Mouse (Mus musculus): ENCODE data around the gene Pld2.

DNA sequence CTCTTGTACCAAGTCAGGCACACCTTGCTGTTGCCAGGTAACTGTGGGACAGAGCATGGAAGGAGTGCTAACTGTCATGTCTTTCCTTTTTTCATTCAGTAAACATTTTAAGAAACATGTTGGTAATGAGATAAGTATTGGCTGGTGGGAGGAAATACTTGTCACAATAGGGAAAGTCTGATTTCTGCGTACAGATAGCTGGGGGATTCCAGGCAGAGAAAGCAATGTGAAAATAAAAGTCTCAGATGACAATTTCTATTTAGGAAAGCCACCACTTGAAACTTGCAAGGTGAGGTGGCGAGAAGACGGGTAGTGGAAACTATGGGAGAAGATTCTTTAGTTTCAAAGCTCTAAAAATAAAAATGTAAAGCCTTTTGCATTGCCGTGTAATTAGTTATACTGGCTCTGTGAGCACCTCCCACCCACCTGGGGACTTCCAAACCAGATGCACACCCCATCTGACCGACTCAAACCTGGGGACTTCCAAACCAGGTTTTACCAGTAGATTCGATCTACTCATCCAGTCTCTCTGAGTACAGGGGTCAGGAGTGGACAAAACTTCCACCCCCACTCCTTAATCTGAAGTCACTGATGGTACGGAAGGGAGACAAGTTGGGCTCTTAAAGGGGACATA is 27.0 kb upstream of the Pld2 start:
- no peak for TF ChIP-seq CTCF (IDR thresholded peaks at IDR 0.05; ENCODE audit: low read depth)
- no peak for TF ChIP-seq EP300 (IDR thresholded peaks at IDR 0.05; ENCODE audit: low read depth)

All from heart, postnatal 0 days (tissue).